Mouse (Mus musculus): ENCODE results near the gene E130208F15Rik.

The E130208F15Rik gene

DNA sequence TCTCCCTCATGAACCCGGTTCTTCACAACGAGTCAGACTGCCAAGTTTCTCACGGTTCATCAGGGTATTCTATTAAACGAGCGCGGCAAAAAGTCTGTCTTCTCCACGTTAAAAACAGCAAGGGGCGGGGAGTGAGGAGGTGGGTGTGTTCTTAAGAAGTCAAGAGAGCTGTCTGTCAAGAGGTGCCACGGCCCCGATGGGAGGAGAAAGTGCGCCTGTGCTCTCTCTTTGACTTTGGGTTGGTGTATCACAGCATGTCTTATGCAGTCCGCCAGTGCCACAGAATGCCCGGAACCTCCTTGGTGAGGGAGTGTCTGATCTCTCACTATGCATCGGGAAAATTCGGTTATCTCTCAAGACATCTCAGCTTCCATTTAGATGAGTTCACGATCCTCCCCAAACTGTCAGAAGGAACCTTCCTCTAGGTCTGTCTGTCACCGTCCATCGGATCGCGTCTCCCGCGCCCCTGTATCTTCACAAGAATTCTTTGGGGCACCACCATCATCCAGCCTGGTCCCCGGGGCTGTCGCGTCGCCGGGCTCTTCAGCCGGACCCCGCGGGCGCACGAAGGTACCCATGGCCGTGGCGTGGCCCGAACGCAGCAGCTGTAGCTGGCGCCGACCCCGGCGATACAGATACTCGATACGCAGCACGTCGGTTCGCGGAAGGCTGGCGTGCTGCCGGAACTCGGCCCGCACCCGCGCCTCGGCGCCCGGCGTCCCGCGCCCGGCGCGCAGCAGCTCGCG, at the start of gene E130208F15Rik:
Gene E130208F15Rik, plus strand, starts transcription at position 202 of the 746 bp plus-strand sequence.
- DNase-seq (ENCODE audit: low read depth in 1 of 2, low spot score in 2 of 2), result peak in 1 of 2 experiments; percentile 59

GRCm38 (mm10) chr7:30274383-30274782, 47.2 kb upstream of the E130208F15Rik start:
- no peak for DNase-seq (ENCODE audit: low read depth in 1 of 2, low spot score in 2 of 2)

GRCm38 (mm10) chr7:30278911-30279310, 42.6 kb upstream of the E130208F15Rik start:
- no peak for DNase-seq (ENCODE audit: low read depth in 1 of 2, low spot score in 2 of 2)

- DNase-seq (ENCODE audit: low read depth in 1 of 2, low spot score in 2 of 2), result no peak
Observed at GRCm38 (mm10) chr7:30279536-30279935, 42.0 kb upstream of the E130208F15Rik start.

- peak; percentile 82 to 83 for DNase-seq (ENCODE audit: low read depth in 1 of 2, low spot score in 2 of 2)
Observed at GRCm38 (mm10) chr7:30279951-30280669, 41.4 kb upstream of the E130208F15Rik start, which contains the start of the genes Thap8 and Wdr62. TSS of gene Thap8 (plus strand) at chr7:30280094. TSS of gene Wdr62 (minus strand) at chr7:30280419.

- DNase-seq (ENCODE audit: low read depth in 1 of 2, low spot score in 2 of 2), result peak; percentile 69 to 83
Observed at GRCm38 (mm10) chr7:30280670-30281138, 40.8 kb upstream of the E130208F15Rik start.

GRCm38 (mm10) chr7:30281522-30281921, 40.0 kb upstream of the E130208F15Rik start:
- no peak for DNase-seq (ENCODE audit: low read depth in 1 of 2, low spot score in 2 of 2)

GRCm38 (mm10) chr7:30282740-30283139, 38.8 kb upstream of the E130208F15Rik start:
- DNase-seq (ENCODE audit: low read depth in 1 of 2, low spot score in 2 of 2), result no peak

DNA sequence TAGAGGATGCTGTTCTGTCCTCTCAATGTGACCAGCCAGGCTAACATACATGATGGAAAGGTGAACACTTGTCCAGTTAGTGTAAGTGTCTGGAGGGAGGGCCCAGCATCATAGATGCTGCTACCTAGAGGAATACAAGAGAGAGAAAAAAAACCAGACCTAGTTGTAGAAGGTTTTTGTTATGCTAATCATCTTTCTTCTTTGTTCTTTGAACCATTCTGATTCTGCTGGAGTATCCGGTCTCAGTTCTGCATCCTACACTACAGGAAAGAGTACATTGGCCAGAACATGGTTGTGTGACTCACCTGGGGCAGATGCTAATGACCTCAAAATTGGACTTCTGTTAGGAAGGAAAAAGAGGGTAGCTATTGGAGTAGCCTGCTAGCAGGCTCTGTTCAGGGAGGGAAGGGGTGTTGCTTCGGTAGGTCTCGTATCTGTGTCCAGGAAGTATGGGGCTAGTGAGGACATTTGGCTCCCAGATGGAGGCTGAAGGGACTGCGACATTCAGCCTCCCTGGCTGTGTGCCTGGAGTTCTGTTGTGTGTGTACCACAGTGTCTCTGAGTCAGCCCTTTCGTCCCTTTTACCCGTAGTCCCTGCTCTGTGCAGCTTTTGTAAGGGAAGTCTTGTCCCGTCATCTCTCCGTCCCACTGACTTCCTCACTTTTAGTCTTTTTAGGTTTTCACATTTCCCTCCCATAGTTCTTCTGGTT, 34.7 kb upstream of the E130208F15Rik start:
- no peak for DNase-seq (ENCODE audit: low read depth in 1 of 2, low spot score in 2 of 2)

DNA sequence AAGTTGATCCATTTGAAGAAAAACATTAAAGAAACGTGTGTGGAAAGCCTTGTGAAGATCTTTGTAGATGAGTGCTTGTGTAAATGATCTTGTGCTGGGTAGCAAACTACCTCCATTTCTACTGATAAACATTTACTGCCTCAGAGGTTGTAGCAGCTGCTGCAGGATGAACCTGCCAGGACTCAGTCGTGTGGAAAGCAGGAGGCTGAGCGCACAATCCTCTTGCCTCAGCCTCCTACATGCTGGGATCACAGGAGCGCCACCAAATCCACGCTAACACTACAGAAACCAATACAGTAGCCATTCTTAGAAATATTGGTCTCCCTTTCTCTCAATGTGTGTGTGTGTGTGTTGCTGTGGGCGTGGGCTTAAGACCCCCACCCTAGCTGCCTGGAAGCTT, 33.5 kb upstream of the E130208F15Rik start:
- DNase-seq (ENCODE audit: low read depth in 1 of 2, low spot score in 2 of 2), result no peak

DNA sequence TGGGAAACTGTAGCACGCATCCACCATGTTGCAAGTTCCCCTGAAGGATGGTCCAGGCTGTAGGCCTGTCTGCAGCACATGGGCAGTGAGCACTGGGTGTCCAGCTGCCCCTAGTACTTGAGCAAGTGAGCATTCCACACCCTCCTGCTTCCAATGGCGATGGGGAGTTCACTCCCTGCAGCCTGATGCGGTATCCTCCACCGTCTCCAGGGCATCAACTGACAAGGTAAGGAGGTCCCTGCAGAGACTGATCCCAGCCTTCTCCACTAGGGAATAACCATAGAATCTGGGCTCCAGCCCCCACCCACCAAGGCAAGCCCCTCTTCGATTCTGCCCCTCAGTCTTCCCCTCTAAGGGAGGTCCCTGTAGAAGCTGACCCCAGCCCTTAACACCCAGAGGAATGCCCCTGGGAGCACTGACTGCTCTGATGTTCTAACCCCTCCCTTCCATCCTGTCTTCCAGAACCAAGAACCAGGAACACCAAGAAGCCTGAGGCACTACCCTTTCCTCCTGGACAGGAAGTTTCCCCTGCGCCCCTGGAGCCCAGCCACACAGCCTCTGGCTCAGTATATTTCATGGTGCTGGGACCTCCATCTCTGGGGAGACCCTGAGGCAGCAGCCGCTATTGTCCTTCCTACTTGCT, 32.3 kb upstream of the E130208F15Rik start:
- no peak for DNase-seq (ENCODE audit: low read depth in 1 of 2, low spot score in 2 of 2)

- DNase-seq (ENCODE audit: low read depth in 1 of 2, low spot score in 2 of 2), result no peak
Observed at GRCm38 (mm10) chr7:30289714-30290399, 31.7 kb upstream of the E130208F15Rik start.

DNA sequence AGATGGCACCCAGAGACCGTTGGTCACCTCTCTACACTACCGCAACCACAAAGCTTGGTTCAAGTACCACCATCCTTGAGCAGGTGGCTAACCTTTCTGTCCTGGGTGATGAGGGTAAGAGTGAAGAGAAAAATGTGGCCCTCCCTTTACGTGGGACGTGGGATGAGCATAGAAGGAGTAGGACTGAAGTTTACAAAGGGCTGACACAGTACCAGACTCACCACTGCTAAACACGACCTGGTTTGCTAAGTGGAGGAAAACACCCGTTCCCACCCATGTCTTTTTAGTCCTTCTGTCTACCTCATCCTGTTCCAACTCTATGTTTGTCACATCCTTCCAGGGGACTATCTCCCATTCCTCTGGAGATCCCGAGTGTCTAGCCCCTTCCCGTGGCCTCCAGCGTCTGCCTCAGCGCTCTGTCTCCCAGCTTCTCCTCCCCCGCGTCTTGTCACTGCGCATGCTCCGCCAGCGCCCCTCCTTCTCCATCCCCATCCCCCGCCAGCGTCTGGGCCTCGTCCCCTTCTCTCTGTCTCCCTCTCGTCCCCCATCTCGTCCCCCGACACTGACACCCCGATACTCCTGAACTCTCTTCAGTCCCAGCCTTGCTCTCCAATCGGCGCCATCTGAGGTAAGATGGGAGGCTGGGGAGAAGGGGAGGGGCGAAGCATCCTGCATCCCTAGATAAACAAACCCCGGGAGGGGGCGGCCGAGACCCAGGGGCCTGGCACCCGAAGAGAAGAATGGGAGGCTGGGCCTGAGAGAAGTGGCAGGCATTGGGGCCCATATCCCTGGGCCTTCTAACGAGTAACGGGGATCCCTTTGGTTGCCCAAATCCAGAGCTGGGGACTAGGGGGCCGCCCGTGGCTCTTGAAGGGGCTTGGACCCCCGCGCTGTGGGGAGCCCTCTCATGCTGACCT, 30.1 kb upstream of the E130208F15Rik start, which contains the start of gene Clip3:
Gene Clip3, plus strand, starts transcription at position 514 of the 917 bp plus-strand sequence.
- DNase-seq (ENCODE audit: low read depth in 1 of 2, low spot score in 2 of 2), result no peak

- no peak for DNase-seq (ENCODE audit: low read depth in 1 of 2, low spot score in 2 of 2)
Observed at GRCm38 (mm10) chr7:30293795-30294194, 27.7 kb upstream of the E130208F15Rik start.

- DNase-seq (ENCODE audit: low read depth in 1 of 2, low spot score in 2 of 2), result no peak
Observed at GRCm38 (mm10) chr7:30294296-30294695, 27.2 kb upstream of the E130208F15Rik start.

DNA sequence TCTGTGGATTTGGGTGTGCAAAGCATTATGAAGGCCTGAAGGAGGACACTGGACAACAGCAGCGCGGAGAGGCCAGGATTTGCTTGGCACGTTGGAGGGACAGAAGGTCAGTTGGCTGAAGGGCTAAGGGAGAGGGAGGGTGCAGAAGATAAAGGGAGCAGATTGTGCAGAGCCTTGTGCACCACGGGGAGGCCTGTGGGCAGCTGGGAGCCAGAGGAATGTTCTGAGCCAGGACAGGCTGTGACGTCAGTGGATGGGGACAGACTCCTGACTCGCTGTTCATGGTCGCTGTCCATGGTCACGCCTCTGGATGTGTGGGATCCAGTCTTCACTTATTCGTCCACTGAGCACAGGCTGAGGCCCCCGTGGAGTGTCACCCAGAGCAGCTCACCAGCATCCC, 26.4 kb upstream of the E130208F15Rik start:
- DNase-seq (ENCODE audit: low read depth in 1 of 2, low spot score in 2 of 2), result no peak

GRCm38 (mm10) chr7:30296816-30297215, 24.7 kb upstream of the E130208F15Rik start:
- no peak for DNase-seq (ENCODE audit: low read depth in 1 of 2, low spot score in 2 of 2)

GRCm38 (mm10) chr7:30297266-30297665, 24.3 kb upstream of the E130208F15Rik start:
- no peak for DNase-seq (ENCODE audit: low read depth in 1 of 2, low spot score in 2 of 2)

GRCm38 (mm10) chr7:30300914-30301313, 20.6 kb upstream of the E130208F15Rik start:
- no peak for DNase-seq (ENCODE audit: low read depth in 1 of 2, low spot score in 2 of 2)

Data from monocyte, adult 2 months (primary cell).